Mouse (Mus musculus): Measurements from ENCODE around the gene Trim62.

Gene Trim62

GRCm38 (mm10) chr4:128958849-128959248, 75.5 kb downstream of the Trim62 start:
- WGBS, result 53% methylated on average over 8 of the region's 8 CpGs

- WGBS, result 86% methylated on average over 17 of the region's 17 CpGs
Observed at GRCm38 (mm10) chr4:128959676-128960075, 76.3 kb downstream of the Trim62 start.

All from cerebral cortex, adult 2 months (tissue).